Mouse (Mus musculus) subcutaneous adipose tissue, adult 2 months (tissue): ENCODE data around the gene Lyzl6. TPM values are rescaled to one million over a fixed set of nuclear protein-coding genes. Genes with fewer than 3 reads are reported as not detected.

Source experiments
- polyA plus RNA-seq: library from polyadenylated mRNA; depleted of rRNA; stranded (reverse); fragments of >200 nt; gene quantifications from 2 replicates; pipeline ENCODE4 v1.2.3, GENCODE M21; 2012; ENCODE audit warnings: low replicate concordance; rRNA removed

The Lyzl6 gene
- polyA plus RNA-seq = not detected in 2 replicates

GRCm38 (mm10) chr11:103638790-103639189 lies at the start of gene Lyzl6:
TSS of gene Lyzl6 (minus strand) at chr11:103638890.

GRCm38 (mm10) chr11:103649301-103649982 lies 10.8 kb upstream of the Lyzl6 start, which contains the start of gene Rprml:
TSS of gene Rprml (plus strand) at chr11:103649570.

GRCm38 (mm10) chr11:103621040-103621439 lies 17.6 kb downstream of the Lyzl6 start, which contains the start of gene Gm884:
TSS of gene Gm884 (minus strand) at chr11:103621140.

Other genes with a start within 250 kb of the Lyzl6 start
- gene Plekhm1, start 226.2 kb downstream of the Lyzl6 start, polyA plus RNA-seq = 30.4 and 38.8 TPM in 2 replicates
- gene Lrrc37a, start 134.3 kb downstream of the Lyzl6 start, polyA plus RNA-seq = 0.01 TPM in 1 of 2 replicates, not detected in the other
- not detected in 2 replicates for gene Gm884, start 17.8 kb downstream of the Lyzl6 start, polyA plus RNA-seq
- 1.1 and 4.7 TPM in 2 replicates for gene Rprml, start 10.7 kb upstream of the Lyzl6 start, polyA plus RNA-seq
- gene Gosr2, start 59.0 kb upstream of the Lyzl6 start, polyA plus RNA-seq = 105 and 116 TPM in 2 replicates
- 0.05 and 0.40 TPM in 2 replicates for gene Wnt9b, start 110.9 kb upstream of the Lyzl6 start, polyA plus RNA-seq
- not detected in 2 replicates for gene Wnt3, start 135.3 kb upstream of the Lyzl6 start, polyA plus RNA-seq